Mouse (Mus musculus) erythroblast, embryonic 14.5 days (primary cell): ENCODE measurements around the gene Fry.

Source experiments
- GATA1 ChIP-seq: IDR thresholded peaks from 2 replicates; pipeline ENCODE4 v1.6.1; 2012; ENCODE audit warnings: low read length, inconsistent platforms, mixed read lengths
- TAL1 ChIP-seq: IDR thresholded peaks from 3 replicates; pipeline ENCODE4 v1.6.1; 2012; ENCODE audit warnings: low read length, inconsistent platforms, mixed read lengths

- TF ChIP-seq GATA1 (no peak), TAL1 (no peak)
Observed at GRCm38 (mm10) chr5:150333328-150333731, 214.9 kb downstream of the Fry start.
